Mouse (Mus musculus): Measurements from ENCODE around the gene Lipc. TPM values are rescaled to one million over a fixed set of nuclear protein-coding genes. Genes with fewer than 3 reads are reported as not detected.

Gene Lipc
- polyA plus RNA-seq, 1 experiment from 2014 or later: not detected

DNA sequence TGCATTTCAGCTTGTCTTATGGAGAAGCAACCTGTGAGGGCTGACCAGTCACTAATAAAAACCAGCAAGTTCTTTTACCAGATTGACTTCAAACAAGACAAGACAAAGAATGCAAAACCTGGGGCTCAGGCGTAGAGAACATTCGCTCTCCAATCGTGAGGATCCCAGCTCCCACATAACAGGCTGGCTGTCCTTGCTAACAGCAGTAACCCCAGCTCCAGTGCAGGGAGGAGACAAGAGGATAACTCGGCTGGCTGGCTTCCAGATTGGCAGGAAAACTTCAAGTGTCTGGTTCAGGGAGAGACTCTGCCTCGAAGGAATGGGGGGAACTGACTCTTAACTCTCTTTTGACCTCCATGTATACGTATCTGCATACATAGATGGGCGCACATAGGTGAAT is 61.3 kb downstream of the Lipc start:
- H3K27ac ChIP-seq (ENCODE audit: low read depth, low read length): no peak overlapping the region

DNA sequence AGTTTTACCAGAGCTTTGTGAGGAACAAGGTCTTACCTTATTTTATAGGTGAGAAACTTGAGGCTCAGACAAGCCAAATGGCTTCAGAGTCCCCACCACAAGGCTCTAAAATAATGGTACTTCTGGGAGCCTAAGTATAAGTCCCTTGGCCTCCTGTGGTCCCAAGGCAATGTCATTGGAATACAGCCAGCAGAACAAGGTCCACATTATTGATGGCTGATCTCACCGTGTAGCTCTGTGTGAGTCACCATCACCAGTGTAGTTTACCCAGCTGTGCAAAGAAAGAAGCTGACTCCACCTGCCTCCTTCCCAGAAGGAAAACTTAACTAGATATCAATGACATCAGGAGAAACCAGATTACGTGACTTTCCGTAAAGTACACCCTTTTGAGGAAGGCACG is 63.1 kb downstream of the Lipc start:
- Histone ChIP-seq H3K4me1 (replicated peaks; ENCODE audit: control insufficient read depth, insufficient read depth, low read length) (no peaks in the 10 kb centered on the region), H3K9ac (ENCODE audit: low read length) (no peak overlapping the region), H3K9me3 (ENCODE audit: control insufficient read depth, low read length) (no peaks in the 10 kb centered on the region), H3K27me3 (ENCODE audit: control insufficient read depth, insufficient read depth, low read length) (no peaks in the 10 kb centered on the region), H3K4me2 (ENCODE audit: low read depth, low read length, severe bottlenecking) (no peak overlapping the region), H3K27ac (ENCODE audit: low read depth, low read length) (no peak overlapping the region), H3K4me3 (ENCODE audit: low read depth, low read length) (no peak overlapping the region), H3K36me3 (ENCODE audit: control insufficient read depth, insufficient read depth, low read length) (no peaks in the 10 kb centered on the region)
- WGBS: 91% methylated on average over 4 of the region's 4 CpGs
- DNase-seq (ENCODE audit: low spot score): no peak
- no peak for ATAC-seq (replicated peaks; ENCODE audit: low FRiP score)

More for the DNA sequence above, 61.3 kb downstream of the Lipc start:
- WGBS: 89% methylated on average over 7 of the region's 7 CpGs
- no peak overlapping the region for H3K9ac ChIP-seq (ENCODE audit: low read length)
- ATAC-seq (replicated peaks; ENCODE audit: low FRiP score) (no peak), DNase-seq (ENCODE audit: low spot score) (no peak)
- H3K4me1 ChIP-seq (replicated peaks; ENCODE audit: control insufficient read depth, insufficient read depth, low read length): no peaks in the 10 kb centered on the region
- no peaks in the 10 kb centered on the region for H3K36me3 ChIP-seq (ENCODE audit: control insufficient read depth, insufficient read depth, low read length)
- H3K4me3 ChIP-seq (ENCODE audit: low read depth, low read length): no peak overlapping the region
- no peak overlapping the region for H3K4me2 ChIP-seq (ENCODE audit: low read depth, low read length, severe bottlenecking)
- no peaks in the 10 kb centered on the region for H3K9me3 ChIP-seq (ENCODE audit: control insufficient read depth, low read length)
- no peaks in the 10 kb centered on the region for H3K27me3 ChIP-seq (ENCODE audit: control insufficient read depth, insufficient read depth, low read length)

DNA sequence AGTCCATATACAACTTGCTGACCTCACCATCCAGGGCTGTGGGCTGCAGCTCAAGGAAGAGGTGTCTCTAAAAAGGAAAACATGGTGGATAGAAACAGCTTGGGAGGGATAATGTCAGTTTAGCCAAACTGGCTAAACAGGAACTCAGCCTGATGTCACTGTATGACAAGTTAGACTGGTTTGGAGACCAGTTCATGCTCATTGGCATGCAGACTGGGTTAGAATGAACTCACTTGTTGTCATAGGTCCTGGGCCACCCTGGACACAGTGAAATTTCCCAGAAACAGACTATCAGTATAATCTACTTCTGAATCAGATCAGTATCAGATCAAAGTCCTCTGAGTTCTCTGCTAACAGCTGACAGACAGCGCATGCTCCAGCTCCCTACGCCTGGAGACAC is 63.5 kb downstream of the Lipc start:
- ATAC-seq (replicated peaks; ENCODE audit: low FRiP score) (no peak), DNase-seq (ENCODE audit: low spot score) (no peak)
- Histone ChIP-seq H3K27me3 (ENCODE audit: control insufficient read depth, insufficient read depth, low read length) (no peaks in the 10 kb centered on the region), H3K9me3 (ENCODE audit: control insufficient read depth, low read length) (no peaks in the 10 kb centered on the region), H3K4me2 (ENCODE audit: low read depth, low read length, severe bottlenecking) (no peak overlapping the region), H3K9ac (ENCODE audit: low read length) (no peak overlapping the region), H3K4me1 (replicated peaks; ENCODE audit: control insufficient read depth, insufficient read depth, low read length) (no peaks in the 10 kb centered on the region), H3K36me3 (ENCODE audit: control insufficient read depth, insufficient read depth, low read length) (no peaks in the 10 kb centered on the region), H3K27ac (ENCODE audit: low read depth, low read length) (no peak overlapping the region), H3K4me3 (ENCODE audit: low read depth, low read length) (no peak overlapping the region)
- 97% methylated on average over 2 of the region's 2 CpGs for WGBS

DNA sequence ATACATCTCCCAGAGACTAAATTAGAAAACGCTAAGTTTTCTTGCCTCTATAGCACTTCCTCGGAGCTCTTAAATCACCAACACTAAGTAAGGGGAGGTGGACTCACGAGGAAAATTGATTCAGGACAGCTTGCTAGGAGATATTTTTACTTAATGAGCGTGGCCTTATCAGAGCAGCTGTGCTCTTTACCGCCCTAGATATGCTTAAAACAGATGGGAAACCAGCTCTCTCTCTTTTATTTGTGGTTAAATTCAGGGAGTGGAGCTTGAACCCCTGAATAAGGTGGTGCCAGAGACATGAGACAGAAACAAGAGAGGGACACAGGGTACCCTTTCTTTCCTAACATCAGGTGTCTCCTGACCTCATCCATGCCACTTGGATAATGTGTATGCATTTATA is 70.0 kb downstream of the Lipc start:
- Histone ChIP-seq H3K27me3 (ENCODE audit: control insufficient read depth, insufficient read depth, low read length) (no peaks in the 10 kb centered on the region), H3K4me1 (replicated peaks; ENCODE audit: control insufficient read depth, insufficient read depth, low read length) (no peaks in the 10 kb centered on the region), H3K27ac (ENCODE audit: low read depth, low read length) (no peak overlapping the region), H3K4me2 (ENCODE audit: low read depth, low read length, severe bottlenecking) (no peak overlapping the region), H3K36me3 (ENCODE audit: control insufficient read depth, insufficient read depth, low read length) (no peaks in the 10 kb centered on the region), H3K9ac (ENCODE audit: low read length) (no peak overlapping the region), H3K4me3 (ENCODE audit: low read depth, low read length) (no peak overlapping the region), H3K9me3 (ENCODE audit: control insufficient read depth, low read length) (no peaks in the 10 kb centered on the region)
- DNase-seq (ENCODE audit: low spot score): no peak
- 72% methylated on average over 5 of the region's 5 CpGs for WGBS
- no peak for ATAC-seq (replicated peaks; ENCODE audit: low FRiP score)

DNA sequence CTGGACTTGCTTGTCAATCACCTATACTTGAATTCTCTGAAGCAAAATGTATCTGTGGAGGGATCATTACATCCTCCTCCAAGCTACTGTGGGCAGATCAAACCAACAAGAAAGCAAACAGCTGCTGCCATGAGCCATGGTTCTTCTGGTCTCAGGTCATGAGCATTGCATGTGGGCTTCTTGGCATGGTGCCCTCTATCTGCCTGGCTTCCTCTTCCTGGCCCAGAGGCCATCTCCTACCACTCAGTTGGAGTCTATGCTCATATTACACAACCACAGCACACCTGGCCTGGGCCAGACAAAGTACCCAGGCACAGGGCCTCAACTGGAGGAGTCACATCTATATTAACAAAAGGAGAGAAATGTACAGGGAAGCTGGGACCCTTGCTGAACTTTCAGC is 73.2 kb downstream of the Lipc start:
- H3K4me2 ChIP-seq (ENCODE audit: low read depth, low read length, severe bottlenecking): no peak overlapping the region
- H3K36me3 ChIP-seq (ENCODE audit: control insufficient read depth, insufficient read depth, low read length): no peaks in the 10 kb centered on the region
- H3K27me3 ChIP-seq (ENCODE audit: control insufficient read depth, insufficient read depth, low read length): no peaks in the 10 kb centered on the region
- DNase-seq (ENCODE audit: low spot score): no peak
- H3K4me3 ChIP-seq (ENCODE audit: low read depth, low read length): no peak overlapping the region
- no peak for ATAC-seq (replicated peaks; ENCODE audit: low FRiP score)
- H3K27ac ChIP-seq (ENCODE audit: low read depth, low read length): no peak overlapping the region
- H3K9me3 ChIP-seq (ENCODE audit: control insufficient read depth, low read length): no peaks in the 10 kb centered on the region
- no peaks in the 10 kb centered on the region for H3K4me1 ChIP-seq (replicated peaks; ENCODE audit: control insufficient read depth, insufficient read depth, low read length)
- H3K9ac ChIP-seq (ENCODE audit: low read length): no peak overlapping the region

DNA sequence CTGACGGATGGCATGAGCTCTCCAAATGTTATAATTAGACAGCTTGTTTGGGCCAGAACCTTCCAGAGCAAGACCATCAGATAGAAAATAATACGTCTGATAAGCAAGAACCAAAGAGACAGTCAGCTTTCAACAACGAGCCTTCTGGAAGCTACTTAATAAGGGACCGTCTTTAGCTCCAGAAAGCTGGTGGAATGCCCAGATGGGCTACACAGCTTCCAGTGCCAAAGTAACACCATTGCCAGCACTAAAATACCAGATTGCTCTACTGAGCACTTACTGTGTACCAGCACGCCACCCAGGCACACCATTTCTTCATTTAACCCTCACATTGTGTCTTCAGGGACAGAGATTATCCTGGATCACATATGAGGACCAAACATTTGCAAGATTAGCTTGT is 73.9 kb downstream of the Lipc start:
- no peaks in the 10 kb centered on the region for H3K9me3 ChIP-seq (ENCODE audit: control insufficient read depth, low read length)
- H3K4me3 ChIP-seq (ENCODE audit: low read depth, low read length): no peak overlapping the region
- no peak for DNase-seq (ENCODE audit: low spot score)
- no peaks in the 10 kb centered on the region for H3K4me1 ChIP-seq (replicated peaks; ENCODE audit: control insufficient read depth, insufficient read depth, low read length)
- no peak overlapping the region for H3K9ac ChIP-seq (ENCODE audit: low read length)
- H3K36me3 ChIP-seq (ENCODE audit: control insufficient read depth, insufficient read depth, low read length): no peaks in the 10 kb centered on the region
- WGBS: 86% methylated on average over 5 of the region's 5 CpGs
- no peak overlapping the region for H3K4me2 ChIP-seq (ENCODE audit: low read depth, low read length, severe bottlenecking)
- no peak overlapping the region for H3K27ac ChIP-seq (ENCODE audit: low read depth, low read length)
- H3K27me3 ChIP-seq (ENCODE audit: control insufficient read depth, insufficient read depth, low read length): no peaks in the 10 kb centered on the region
- ATAC-seq (replicated peaks; ENCODE audit: low FRiP score): no peak

DNA sequence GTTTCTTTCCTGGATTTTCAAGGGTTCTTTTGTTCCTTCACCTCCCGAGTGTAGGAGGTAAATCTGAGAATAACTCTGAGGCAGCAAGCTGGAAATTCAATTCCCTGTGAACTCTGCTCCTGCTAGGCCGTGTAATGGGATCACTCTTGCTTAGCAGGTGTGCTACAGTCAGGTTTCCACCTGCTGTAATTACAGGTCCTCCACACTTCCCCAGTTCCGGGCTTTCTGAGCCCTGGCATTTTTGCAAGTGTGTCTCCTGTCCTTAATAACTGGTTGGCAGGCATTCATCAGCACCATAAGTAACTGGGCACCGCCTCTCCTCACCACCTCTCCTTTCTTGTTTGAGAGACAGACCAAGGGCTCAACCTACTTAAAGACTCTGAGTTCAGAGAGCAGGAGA is 76.5 kb downstream of the Lipc start:
- no peaks in the 10 kb centered on the region for H3K27me3 ChIP-seq (ENCODE audit: control insufficient read depth, insufficient read depth, low read length)
- H3K9me3 ChIP-seq (ENCODE audit: control insufficient read depth, low read length): no peaks in the 10 kb centered on the region
- H3K36me3 ChIP-seq (ENCODE audit: control insufficient read depth, insufficient read depth, low read length): no peaks in the 10 kb centered on the region
- no peak overlapping the region for H3K4me2 ChIP-seq (ENCODE audit: low read depth, low read length, severe bottlenecking)
- DNase-seq (ENCODE audit: low spot score) (no peak), ATAC-seq (replicated peaks; ENCODE audit: low FRiP score) (no peak)
- H3K27ac ChIP-seq (ENCODE audit: low read depth, low read length): no peak overlapping the region
- H3K4me1 ChIP-seq (replicated peaks; ENCODE audit: control insufficient read depth, insufficient read depth, low read length): no peaks in the 10 kb centered on the region
- 62% methylated on average over 4 of the region's 4 CpGs for WGBS
- no peak overlapping the region for H3K4me3 ChIP-seq (ENCODE audit: low read depth, low read length)
- no peak overlapping the region for H3K9ac ChIP-seq (ENCODE audit: low read length)

DNA sequence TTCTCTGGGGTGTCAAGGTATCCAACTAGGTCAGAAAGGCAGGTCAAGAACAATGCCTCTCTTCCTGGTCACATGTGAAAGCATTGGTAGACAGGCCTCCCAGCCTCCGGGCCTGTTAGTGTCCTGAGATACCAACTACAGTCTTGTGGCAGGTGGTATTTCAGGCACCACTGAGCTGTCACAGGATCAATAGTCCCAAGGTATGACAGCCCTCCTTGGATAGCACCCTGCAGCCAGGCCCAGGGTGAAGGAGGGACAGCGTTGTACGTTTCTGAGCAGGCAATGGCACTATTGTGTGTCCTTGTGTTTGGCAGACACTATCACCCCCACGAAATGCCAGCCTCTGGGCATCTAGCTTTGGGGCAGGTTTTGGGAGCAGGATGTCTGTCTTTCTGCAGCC is 77.0 kb downstream of the Lipc start:
- no peaks in the 10 kb centered on the region for H3K27me3 ChIP-seq (ENCODE audit: control insufficient read depth, insufficient read depth, low read length)
- WGBS: 76% methylated on average over 4 of the region's 4 CpGs
- DNase-seq (ENCODE audit: low spot score): no peak
- ATAC-seq (replicated peaks; ENCODE audit: low FRiP score): no peak
- no peaks in the 10 kb centered on the region for H3K9me3 ChIP-seq (ENCODE audit: control insufficient read depth, low read length)
- no peak overlapping the region for H3K4me2 ChIP-seq (ENCODE audit: low read depth, low read length, severe bottlenecking)
- H3K36me3 ChIP-seq (ENCODE audit: control insufficient read depth, insufficient read depth, low read length): no peaks in the 10 kb centered on the region
- no peak overlapping the region for H3K27ac ChIP-seq (ENCODE audit: low read depth, low read length)
- no peaks in the 10 kb centered on the region for H3K4me1 ChIP-seq (replicated peaks; ENCODE audit: control insufficient read depth, insufficient read depth, low read length)
- H3K4me3 ChIP-seq (ENCODE audit: low read depth, low read length): no peak overlapping the region
- no peak overlapping the region for H3K9ac ChIP-seq (ENCODE audit: low read length)

DNA sequence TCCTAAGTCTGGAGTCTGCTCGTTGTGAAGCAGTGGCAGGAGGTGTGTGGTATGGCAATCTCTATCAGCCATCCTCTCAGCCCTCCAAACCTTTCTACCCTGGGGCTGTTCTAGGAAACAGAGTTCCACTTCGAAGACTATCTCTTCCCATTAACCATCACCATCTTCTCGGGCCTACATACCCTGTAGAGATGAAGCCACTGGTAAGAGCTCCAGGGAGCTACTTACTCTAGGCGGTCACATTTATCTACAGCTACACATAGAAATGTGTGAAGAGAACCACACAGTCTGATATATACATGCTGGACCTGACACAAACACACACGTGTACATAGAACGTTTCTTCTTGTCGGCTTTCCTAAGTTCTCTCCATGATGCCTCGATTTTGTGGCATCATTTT is 79.4 kb downstream of the Lipc start:
- no peak overlapping the region for H3K4me2 ChIP-seq (ENCODE audit: low read depth, low read length, severe bottlenecking)
- 86% methylated on average over 8 of the region's 8 CpGs for WGBS
- H3K9me3 ChIP-seq (ENCODE audit: control insufficient read depth, low read length): no peaks in the 10 kb centered on the region
- H3K27me3 ChIP-seq (ENCODE audit: control insufficient read depth, insufficient read depth, low read length): no peaks in the 10 kb centered on the region
- H3K36me3 ChIP-seq (ENCODE audit: control insufficient read depth, insufficient read depth, low read length): no peaks in the 10 kb centered on the region
- no peak overlapping the region for H3K27ac ChIP-seq (ENCODE audit: low read depth, low read length)
- ATAC-seq (replicated peaks; ENCODE audit: low FRiP score): no peak
- no peak overlapping the region for H3K4me3 ChIP-seq (ENCODE audit: low read depth, low read length)
- H3K4me1 ChIP-seq (replicated peaks; ENCODE audit: control insufficient read depth, insufficient read depth, low read length): no peaks in the 10 kb centered on the region
- DNase-seq (ENCODE audit: low spot score): no peak
- H3K9ac ChIP-seq (ENCODE audit: low read length): no peak overlapping the region
